Mouse (Mus musculus) erythroblast, adult 5-6 weeks (primary cell): ENCODE results near the gene Prg3. TPM values are rescaled to one million over a fixed set of nuclear protein-coding genes. Genes with fewer than 3 reads are reported as not detected.
A peak's percentile ranks its signal among the peaks of the same experiment; 100 is the strongest.

ENCODE experiments used
- ATAC-seq: replicated peaks from 2 replicates; pipeline ENCODE4 v1.8.0; 2016; ENCODE audit warnings: moderate number of reproducible peaks, mild to moderate bottlenecking, moderate TSS enrichment, inconsistent platforms; ENCODE audit not compliant: poor library complexity, low FRiP score, severe bottlenecking
- total RNA-seq, 2 experiments: library from RNA; stranded (forward) in 1 of 2; stranded (reverse) in 1 of 2; fragments of 150-400 nt in 1 of 2; fragments of 200-764, 138-1000 nt in 1 of 2; gene quantifications; 2 replicates each; pipeline versions ENCODE4 v1.2.3 to v1.2.4; 2015 to 2017; ENCODE audit warnings: low replicate concordance in 2 of 2

Prg3 gene
- total RNA-seq (2015; ENCODE audit: low replicate concordance) (21.7 and 30.7 TPM in 2 replicates), total RNA-seq (2017; ENCODE audit: low replicate concordance) (20.4 and 21.9 TPM in 2 replicates)

- ATAC-seq, result no peak
These were observed at the start of gene Prg3 for GRCm38 (mm10) chr2:84987930-84988329. Gene Prg3 (plus strand): TSS chr2:84988215.

GRCm38 (mm10) chr2:84938249-84938946, 49.6 kb upstream of the Prg3 start:
- ATAC-seq, result peak; percentile 82

- no peak for ATAC-seq
These were observed 48.7 kb upstream of the Prg3 start for GRCm38 (mm10) chr2:84939306-84939705.

GRCm38 (mm10) chr2:84939711-84940110, 48.3 kb upstream of the Prg3 start:
- peak; percentile 45 for ATAC-seq

- ATAC-seq, result no peak
These were observed 46.7 kb upstream of the Prg3 start for GRCm38 (mm10) chr2:84941332-84941731.

GRCm38 (mm10) chr2:84941795-84942194, 46.2 kb upstream of the Prg3 start:
- no peak for ATAC-seq

GRCm38 (mm10) chr2:84947154-84947771, 40.8 kb upstream of the Prg3 start:
- peak; percentile 69 for ATAC-seq

- no peak for ATAC-seq
These were observed 39.8 kb upstream of the Prg3 start for GRCm38 (mm10) chr2:84948252-84948651.

- ATAC-seq, result no peak
These were observed 39.3 kb upstream of the Prg3 start for GRCm38 (mm10) chr2:84948721-84949120.

GRCm38 (mm10) chr2:84951027-84951426, 37.0 kb upstream of the Prg3 start:
- ATAC-seq, result no peak

- no peak for ATAC-seq
These were observed 35.8 kb upstream of the Prg3 start for GRCm38 (mm10) chr2:84952251-84952650.

- ATAC-seq, result no peak
These were observed 35.3 kb upstream of the Prg3 start for GRCm38 (mm10) chr2:84952693-84953092.

GRCm38 (mm10) chr2:84955435-84955834, 32.6 kb upstream of the Prg3 start:
- ATAC-seq, result no peak

GRCm38 (mm10) chr2:84956274-84956673, 31.7 kb upstream of the Prg3 start:
- peak; percentile 73 for ATAC-seq

GRCm38 (mm10) chr2:84958588-84959264, 29.3 kb upstream of the Prg3 start:
- no peak for ATAC-seq

GRCm38 (mm10) chr2:84961300-84961699, 26.7 kb upstream of the Prg3 start:
- no peak for ATAC-seq

GRCm38 (mm10) chr2:84961901-84962300, 26.1 kb upstream of the Prg3 start:
- no peak for ATAC-seq

GRCm38 (mm10) chr2:84962906-84963507, 25.0 kb upstream of the Prg3 start:
- no peak for ATAC-seq

GRCm38 (mm10) chr2:84964111-84964801, 23.8 kb upstream of the Prg3 start:
- ATAC-seq, result no peak
